Mouse (Mus musculus): ENCODE data around the gene Sat1. TPM values are rescaled to one million over a fixed set of nuclear protein-coding genes. Genes with fewer than 3 reads are reported as not detected.

Sat1 gene
- polyA plus RNA-seq (2012; rRNA removed): 96.4 and 106 TPM in 2 replicates

GRCm38 (mm10) chrX:155216271-155216670 lies at the start of gene Sat1:
Gene Sat1, minus strand, starts transcription at chrX:155216449.
- no peaks in the 10 kb centered on the region for H3K27me3 ChIP-seq (ENCODE audit: control insufficient read depth, insufficient read depth, low read length)
- no peaks in the 10 kb centered on the region for H3K4me1 ChIP-seq (ENCODE audit: control insufficient read depth, insufficient read depth, low read length)
- peak within 1 kb of the TSS; percentile 83 for H3K4me3 ChIP-seq (replicated peaks; ENCODE audit: insufficient read depth, low read depth, low read length)
- TF ChIP-seq POLR2A (IDR thresholded peaks at IDR 0.05; ENCODE audit: borderline replicate concordance, insufficient read depth, low read length): peak; percentile 55; the same call in 1 of the 2 replicates
- TF ChIP-seq CTCF (IDR thresholded peaks at IDR 0.05; ENCODE audit: borderline replicate concordance, insufficient read depth, low read depth, low read length): peak; percentile 63
- WGBS: 7% methylated on average over 26 of the region's 26 CpGs
- peak within 1 kb of the TSS; percentile 85 for H3K27ac ChIP-seq (ENCODE audit: insufficient read depth, low read length)
- DNase-seq: peak; percentile 89 to 92

DNA sequence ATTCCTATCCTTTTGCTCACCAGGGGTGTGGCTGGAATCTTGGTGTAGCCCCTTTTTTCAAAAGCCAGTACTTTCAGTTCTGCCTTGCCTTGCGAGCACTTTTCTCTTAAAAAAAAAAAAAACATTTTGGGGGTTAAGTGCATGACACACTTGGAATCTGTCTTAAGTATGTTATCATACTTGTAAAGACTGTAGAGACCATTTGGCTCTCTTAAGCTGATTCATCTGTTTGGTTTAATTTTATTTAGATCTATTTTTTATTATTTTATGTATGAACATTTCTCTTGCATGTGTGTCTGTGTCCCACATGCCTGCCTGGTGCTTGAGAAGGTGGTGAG lies 46.6 kb upstream of the Sat1 start:
- TF ChIP-seq POLR2A (IDR thresholded peaks at IDR 0.05; ENCODE audit: borderline replicate concordance, insufficient read depth, low read length): no peak
- no peak for TF ChIP-seq CTCF (IDR thresholded peaks at IDR 0.05; ENCODE audit: borderline replicate concordance, insufficient read depth, low read depth, low read length)
- H3K27ac ChIP-seq (ENCODE audit: insufficient read depth, low read length): 0 out of 2 replicates have a peak overlapping the region, but pooled peaks have one; percentile 68
- 17% methylated on average over 1 of the region's 1 CpGs for WGBS
- H3K4me1 ChIP-seq (ENCODE audit: control insufficient read depth, insufficient read depth, low read length): no peaks in the 10 kb centered on the region
- no peak for DNase-seq
- no peaks in the 10 kb centered on the region for H3K27me3 ChIP-seq (ENCODE audit: control insufficient read depth, insufficient read depth, low read length)
- peak overlapping the region; percentile 98 for H3K4me3 ChIP-seq (replicated peaks; ENCODE audit: insufficient read depth, low read depth, low read length)

- Histone ChIP-seq H3K27ac (ENCODE audit: insufficient read depth, low read length) (peak within 1 kb of the TSS; percentile 68), H3K4me3 (replicated peaks; ENCODE audit: insufficient read depth, low read depth, low read length) (peak within 1 kb of the TSS; percentile 98), H3K4me1 (ENCODE audit: control insufficient read depth, insufficient read depth, low read length) (no peaks in the 10 kb centered on the region), H3K27me3 (ENCODE audit: control insufficient read depth, insufficient read depth, low read length) (no peaks in the 10 kb centered on the region)
- WGBS: 3% methylated on average over 37 of the region's 37 CpGs
- DNase-seq: peak; percentile 87 to 91
- peak; percentile 71 for TF ChIP-seq POLR2A (IDR thresholded peaks at IDR 0.05; ENCODE audit: borderline replicate concordance, insufficient read depth, low read length)
- TF ChIP-seq CTCF (IDR thresholded peaks at IDR 0.05; ENCODE audit: borderline replicate concordance, insufficient read depth, low read depth, low read length): peak; percentile 40; the same call in 1 of the 2 replicates
These were observed 46.1 kb upstream of the Sat1 start, which contains the start of gene Acot9 for GRCm38 (mm10) chrX:155262235-155262914. Gene Acot9, plus strand, starts transcription at chrX:155262443.

GRCm38 (mm10) chrX:155256856-155257255 lies 40.6 kb upstream of the Sat1 start:
- no peaks in the 10 kb centered on the region for H3K4me1 ChIP-seq (ENCODE audit: control insufficient read depth, insufficient read depth, low read length)
- no peak overlapping the region for H3K4me3 ChIP-seq (replicated peaks; ENCODE audit: insufficient read depth, low read depth, low read length)
- TF ChIP-seq POLR2A (IDR thresholded peaks at IDR 0.05; ENCODE audit: borderline replicate concordance, insufficient read depth, low read length): no peak
- no peak for TF ChIP-seq CTCF (IDR thresholded peaks at IDR 0.05; ENCODE audit: borderline replicate concordance, insufficient read depth, low read depth, low read length)
- no peak overlapping the region for H3K27ac ChIP-seq (ENCODE audit: insufficient read depth, low read length)
- no peaks in the 10 kb centered on the region for H3K27me3 ChIP-seq (ENCODE audit: control insufficient read depth, insufficient read depth, low read length)
- DNase-seq: no peak

DNA sequence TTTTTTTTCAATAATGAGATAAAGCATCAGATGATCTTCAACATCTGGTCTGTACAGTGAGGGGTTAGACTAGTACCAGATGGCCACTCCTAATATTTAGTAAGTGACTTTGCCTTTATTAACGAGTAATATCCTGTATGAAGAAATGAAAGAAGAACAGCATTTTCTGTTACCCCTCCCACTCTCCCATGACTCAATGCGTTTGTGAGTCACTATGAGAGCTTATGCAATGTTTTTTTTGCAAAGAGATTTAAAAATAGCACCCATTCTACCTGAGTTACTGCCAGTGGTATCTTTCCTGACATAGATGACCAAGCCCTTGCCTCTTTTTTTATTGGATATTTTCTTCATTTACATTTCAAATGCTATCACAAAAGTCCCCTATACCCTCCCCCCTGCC lies 2.0 kb upstream of the Sat1 start:
- Histone ChIP-seq H3K4me1 (ENCODE audit: control insufficient read depth, insufficient read depth, low read length) (no peaks in the 10 kb centered on the region), H3K27ac (ENCODE audit: insufficient read depth, low read length) (no peak overlapping the region), H3K4me3 (replicated peaks; ENCODE audit: insufficient read depth, low read depth, low read length) (no peak overlapping the region), H3K27me3 (ENCODE audit: control insufficient read depth, insufficient read depth, low read length) (no peaks in the 10 kb centered on the region)
- TF ChIP-seq CTCF (IDR thresholded peaks at IDR 0.05; ENCODE audit: borderline replicate concordance, insufficient read depth, low read depth, low read length): no peak
- TF ChIP-seq POLR2A (IDR thresholded peaks at IDR 0.05; ENCODE audit: borderline replicate concordance, insufficient read depth, low read length): no peak
- DNase-seq: no peak
- WGBS: 83% methylated on average over 2 of the region's 2 CpGs

DNA sequence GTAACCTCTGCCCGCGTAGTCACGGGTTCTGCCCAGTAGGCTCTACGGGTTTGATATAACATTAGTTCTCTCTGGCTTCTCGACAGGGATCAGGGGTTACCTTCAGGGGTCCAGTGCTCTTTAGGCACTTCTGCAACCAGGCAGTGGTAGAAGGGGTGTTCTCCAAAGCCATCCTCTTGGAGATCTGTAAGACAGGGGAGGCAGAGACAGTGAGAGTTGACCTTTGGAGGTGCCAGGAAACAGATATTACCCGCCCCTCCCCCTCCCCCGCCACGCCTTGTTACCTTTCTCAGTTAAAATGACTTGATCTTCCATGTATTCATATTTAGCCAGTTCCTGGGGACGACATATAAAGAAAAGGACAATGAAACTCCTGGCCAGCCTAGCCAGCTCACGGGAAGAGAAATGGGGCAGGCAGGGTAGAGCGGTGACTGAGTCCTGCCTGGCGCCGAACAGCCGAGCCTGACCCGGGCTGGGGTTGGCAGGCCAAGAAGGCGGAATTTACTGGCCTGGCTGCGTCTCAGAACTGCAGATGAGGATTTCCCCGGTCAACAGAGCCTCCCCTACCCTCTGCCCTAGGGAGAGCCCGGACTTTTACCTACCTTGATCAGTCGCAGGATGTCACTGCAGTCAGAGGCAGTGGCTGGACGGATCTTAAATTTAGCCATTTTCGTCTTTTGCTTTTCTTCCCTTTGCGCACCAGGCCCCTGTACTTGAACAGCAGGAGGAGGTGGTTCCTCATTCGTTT lies 574 bp downstream of the Sat1 start:
- peak in 1 of 2 experiments; percentile 48 for DNase-seq
- H3K27ac ChIP-seq (ENCODE audit: insufficient read depth, low read length): peak overlapping the region; percentile 85
- H3K4me1 ChIP-seq (ENCODE audit: control insufficient read depth, insufficient read depth, low read length): no peaks in the 10 kb centered on the region
- no peak for TF ChIP-seq POLR2A (IDR thresholded peaks at IDR 0.05; ENCODE audit: borderline replicate concordance, insufficient read depth, low read length)
- no peak for TF ChIP-seq CTCF (IDR thresholded peaks at IDR 0.05; ENCODE audit: borderline replicate concordance, insufficient read depth, low read depth, low read length)
- H3K27me3 ChIP-seq (ENCODE audit: control insufficient read depth, insufficient read depth, low read length): no peaks in the 10 kb centered on the region
- WGBS: 12% methylated on average over 24 of the region's 24 CpGs
- H3K4me3 ChIP-seq (replicated peaks; ENCODE audit: insufficient read depth, low read depth, low read length): peak overlapping the region; percentile 83

- 84% methylated on average over 5 of the region's 5 CpGs for WGBS
- Histone ChIP-seq H3K4me1 (ENCODE audit: control insufficient read depth, insufficient read depth, low read length) (no peaks in the 10 kb centered on the region), H3K27me3 (ENCODE audit: control insufficient read depth, insufficient read depth, low read length) (no peaks in the 10 kb centered on the region), H3K4me3 (replicated peaks; ENCODE audit: insufficient read depth, low read depth, low read length) (no peak overlapping the region), H3K27ac (ENCODE audit: insufficient read depth, low read length) (no peak overlapping the region)
- DNase-seq: no peak
- no peak for TF ChIP-seq POLR2A (IDR thresholded peaks at IDR 0.05; ENCODE audit: borderline replicate concordance, insufficient read depth, low read length)
- TF ChIP-seq CTCF (IDR thresholded peaks at IDR 0.05; ENCODE audit: borderline replicate concordance, insufficient read depth, low read depth, low read length): no peak
These were observed 1.7 kb downstream of the Sat1 start for GRCm38 (mm10) chrX:155214291-155215136.
